Mouse (Mus musculus): Measurements from ENCODE around the gene Agfg1.

DNA sequence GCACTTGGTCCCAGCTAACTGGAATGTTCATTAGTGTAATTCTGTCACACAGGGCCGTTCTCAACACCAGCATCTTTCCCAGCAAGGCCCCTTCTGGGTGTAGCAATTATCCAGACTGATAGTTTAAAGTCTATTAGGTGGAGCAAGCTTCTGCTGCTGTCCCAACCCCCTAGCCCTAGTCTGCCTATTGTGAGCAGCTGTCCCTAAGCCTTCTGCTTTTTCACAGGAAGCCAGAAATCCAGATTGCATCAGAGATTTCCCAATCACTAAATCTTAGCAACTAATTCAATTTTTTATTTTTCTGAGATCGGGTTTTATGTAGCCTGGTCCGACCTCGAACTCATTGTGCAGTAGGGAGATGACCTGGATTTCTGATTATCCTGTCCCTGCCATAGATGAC lies 40.4 kb upstream of the Agfg1 start:
- no peak for TF ChIP-seq E2F4 (IDR thresholded peaks at IDR 0.05; ENCODE audit: insufficient read depth)
- TF ChIP-seq POLR2A (IDR thresholded peaks at IDR 0.05; ENCODE audit: insufficient read length, low read depth) = no peak
- no peak for TF ChIP-seq MAX (IDR thresholded peaks at IDR 0.05; ENCODE audit: low read depth)
- no peak for TF ChIP-seq USF1 (IDR thresholded peaks at IDR 0.05; ENCODE audit: low read depth)
- no peak for TF ChIP-seq MYOD1 (IDR thresholded peaks at IDR 0.05; ENCODE audit: control insufficient read depth in 1 of 3, insufficient read length in 2 of 3, low read depth in 2 of 3)
- TF ChIP-seq TCF12 (IDR thresholded peaks at IDR 0.05; ENCODE audit: insufficient read depth, poor library complexity, severe bottlenecking) = no peak
- TF ChIP-seq SRF (IDR thresholded peaks at IDR 0.05; ENCODE audit: control insufficient read depth, insufficient read length, low read depth) = no peak
- no peak for TF ChIP-seq MYOG (IDR thresholded peaks at IDR 0.05; ENCODE audit: control insufficient read depth in 1 of 3, insufficient read depth in 1 of 3, insufficient read length in 2 of 3, low read depth in 2 of 3)
- TF ChIP-seq TCF3 (IDR thresholded peaks at IDR 0.05; ENCODE audit: insufficient read length, low read depth) = no peak

Data from myocyte (in vitro differentiated cells).